Mouse (Mus musculus) gastrocnemius, postnatal 10 days (tissue): ENCODE measurements around the gene Ereg. TPM values are rescaled to one million over a fixed set of nuclear protein-coding genes. Genes with fewer than 3 reads are reported as not detected.

ENCODE experiments used
- DNase-seq: peaks from one replicate; pipeline ENCODE4 v3.0.0; 2021; ENCODE audit warnings: mixed read lengths
- total RNA-seq, 2 experiments: library from RNA; stranded (reverse); gene quantifications; 2 replicates each; pipeline ENCODE4 v1.2.3; 2021

Gene Ereg
- total RNA-seq, 2 experiments from 2014 or later, result 0.07 TPM; not detected in 1

- DNase-seq, result peak; percentile 9
These were observed 36.6 kb downstream of the Ereg start for GRCm38 (mm10) chr5:91111019-91111418.

DNA sequence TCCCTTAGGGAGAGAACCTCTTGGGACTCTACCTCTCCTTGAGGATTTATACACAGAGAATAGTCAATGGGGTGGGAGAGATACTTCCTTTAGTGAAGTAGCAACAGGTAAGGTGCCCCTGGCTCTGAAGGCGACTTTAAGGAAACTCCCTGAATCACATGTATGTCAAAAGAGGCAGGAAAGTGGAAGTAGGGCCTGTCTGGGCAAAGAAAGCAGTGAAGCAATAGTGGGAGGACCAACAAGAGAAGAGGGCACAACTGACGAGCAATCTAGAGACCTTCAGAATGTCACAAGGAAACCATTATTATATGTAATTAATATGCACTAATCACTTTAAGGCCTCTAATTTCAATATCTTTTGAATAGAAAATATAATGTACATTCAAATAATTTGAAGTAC lies 39.5 kb downstream of the Ereg start:
- DNase-seq, result no peak

DNA sequence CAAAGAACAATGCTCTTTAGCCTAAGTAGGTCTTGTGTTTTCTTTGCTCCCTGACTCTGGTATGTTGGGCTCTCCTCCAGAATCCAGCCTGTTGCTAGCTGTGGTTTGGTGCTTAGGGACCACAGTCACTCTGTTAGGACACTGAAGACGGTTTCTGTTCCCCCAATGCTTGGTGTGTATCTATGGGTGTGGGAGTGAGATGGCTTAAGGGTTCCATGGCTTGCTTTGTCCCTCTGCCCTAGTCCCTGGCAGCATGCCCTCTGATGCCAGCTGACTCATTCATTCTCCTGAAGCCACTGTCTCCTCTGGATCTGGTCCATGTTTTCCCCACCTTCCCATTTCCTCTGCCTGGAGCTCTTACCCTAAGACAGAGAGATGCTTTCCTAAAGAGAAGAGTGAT lies 40.2 kb downstream of the Ereg start:
- no peak for DNase-seq

- DNase-seq, result no peak
These were observed 44.2 kb downstream of the Ereg start for GRCm38 (mm10) chr5:91118618-91119017.

DNA sequence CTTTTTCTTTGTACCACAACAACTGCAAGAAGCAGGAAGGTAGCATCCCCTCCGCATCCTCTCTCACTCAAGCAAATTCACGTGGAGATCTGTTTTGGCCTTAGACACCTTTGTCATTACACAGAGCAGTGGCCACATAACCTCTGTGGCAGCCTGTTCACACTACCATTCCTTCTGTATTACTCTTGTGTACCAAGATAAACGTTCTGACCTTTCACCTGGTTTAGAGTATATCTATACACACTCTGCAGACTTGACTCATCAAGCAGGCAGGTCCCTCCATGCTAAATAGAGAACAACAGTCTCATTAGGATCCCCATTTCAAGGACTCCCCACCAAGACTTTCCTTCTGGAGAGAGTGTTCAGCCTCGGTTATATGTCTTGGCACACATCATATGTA lies 49.0 kb downstream of the Ereg start:
- DNase-seq, result no peak

DNA sequence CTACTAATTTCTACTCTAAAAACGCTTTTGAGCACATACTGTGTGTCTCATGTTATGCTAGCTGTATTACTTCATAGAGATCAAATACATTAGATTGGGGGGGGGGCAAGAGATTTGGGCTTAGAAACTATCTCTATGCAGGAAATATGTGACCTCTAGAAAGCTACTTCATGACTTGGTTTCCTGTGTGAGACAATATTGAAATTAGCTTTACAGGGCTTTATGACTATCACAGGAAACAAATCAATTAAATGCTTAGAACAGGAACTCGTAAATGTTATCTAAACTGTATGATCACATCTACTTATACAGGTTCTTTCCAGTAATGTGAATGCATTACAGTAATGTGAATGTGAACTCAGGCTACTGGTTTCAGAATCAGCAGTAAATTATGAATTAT lies 49.7 kb downstream of the Ereg start:
- no peak for DNase-seq

GRCm38 (mm10) chr5:91126623-91127022 lies 52.2 kb downstream of the Ereg start:
- DNase-seq, result no peak

- no peak for DNase-seq
These were observed 60.5 kb downstream of the Ereg start for GRCm38 (mm10) chr5:91134961-91135360.

GRCm38 (mm10) chr5:91138970-91139369 lies 64.5 kb downstream of the Ereg start:
- DNase-seq, result no peak

DNA sequence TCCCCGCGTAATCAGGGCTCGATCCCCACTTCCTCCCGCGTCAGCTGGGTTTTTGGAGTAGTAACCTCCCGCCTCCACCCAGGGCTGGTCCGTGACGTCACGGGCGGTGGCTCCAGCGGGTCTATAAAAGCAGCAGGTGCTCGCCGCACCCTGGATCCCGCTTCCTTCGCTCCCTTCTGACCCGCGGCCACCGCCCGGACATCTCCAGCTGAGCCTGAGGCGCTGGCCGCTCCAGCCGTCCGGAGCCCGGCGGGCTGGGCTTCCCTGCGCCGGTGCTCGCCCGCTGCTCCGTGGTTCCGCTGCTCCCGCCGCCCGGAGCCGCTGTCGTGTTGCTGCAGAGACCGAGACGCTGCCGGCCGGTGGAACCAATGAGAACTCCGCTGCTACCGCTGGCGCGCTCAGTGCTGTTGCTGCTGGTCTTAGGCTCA lies 65.0 kb downstream of the Ereg start, which contains the start of gene Areg:
Areg (plus strand) TSS at position 154 of the 428 bp plus-strand sequence.
- DNase-seq, result peak; percentile 45

DNA sequence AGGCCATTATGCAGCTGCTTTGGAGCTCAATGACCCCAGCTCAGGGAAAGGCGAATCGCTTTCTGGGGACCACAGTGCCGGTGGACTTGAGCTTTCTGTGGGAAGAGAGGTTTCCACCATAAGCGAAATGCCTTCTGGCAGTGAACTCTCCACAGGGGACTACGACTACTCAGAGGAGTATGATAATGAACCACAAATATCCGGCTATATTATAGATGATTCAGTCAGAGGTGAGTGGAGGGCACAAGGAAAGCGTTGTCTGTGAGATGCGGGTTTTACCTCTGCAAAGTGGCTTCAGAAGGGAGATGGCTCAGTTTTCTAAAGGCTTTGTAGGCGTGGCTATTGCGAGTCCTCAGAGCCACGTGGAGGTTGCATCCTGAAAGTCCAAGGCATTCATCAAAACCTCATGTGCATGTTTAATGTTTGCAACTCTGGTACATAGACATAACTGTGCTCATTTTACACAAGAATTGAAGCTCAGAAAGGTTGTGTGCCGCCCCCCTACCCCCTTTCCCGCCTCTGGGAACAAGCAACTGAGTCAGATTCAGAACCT lies 66.5 kb downstream of the Ereg start:
- DNase-seq, result no peak

Other genes starting within 250 kb of the Ereg start
- under 1 TPM in 1 of 2 experiments, not detected in 1; 0.35 TPM for gene Cxcl1, start 183.4 kb upstream of the Ereg start, total RNA-seq
- under 1 TPM in 1 of 2 experiments, not detected in 1; 0.25 TPM for gene Cxcl2, start 170.8 kb upstream of the Ereg start, total RNA-seq
- 10 to 100 TPM; 13.5 to 17.0 TPM for gene Mthfd2l, start 143.5 kb upstream of the Ereg start, total RNA-seq
- gene Epgn, start 47.2 kb upstream of the Ereg start, total RNA-seq, result under 1 TPM; 0.26 to 0.79 TPM
- not detected for gene Areg, start 65.0 kb downstream of the Ereg start, total RNA-seq